Mouse (Mus musculus): ENCODE measurements at regions not wholly inside any gene's neighbourhood (a gene's known extent, or its start where the extent isn't known, plus 50 kb on each side); places are given as distances from the start of the nearest gene placed in this dataset.
A peak's percentile ranks its signal among the peaks of the same experiment; 100 is the strongest.

- DNase-seq (ENCODE audit: low read depth) = no peak
Measured at GRCm38 (mm10) chr15:50246418-50247186, 3638.1 kb upstream of the Gm7489 start.

GRCm38 (mm10) chr15:50260057-50260456 lies 3624.6 kb upstream of the Gm7489 start:
- no peak for DNase-seq (ENCODE audit: low read depth)

- DNase-seq (ENCODE audit: low read depth) = peak; percentile 57
Measured at GRCm38 (mm10) chr15:50261245-50261872, 3623.3 kb upstream of the Gm7489 start.

- no peak for DNase-seq (ENCODE audit: low read depth)
Measured at GRCm38 (mm10) chr15:50267542-50267941, 3617.2 kb upstream of the Gm7489 start.

- DNase-seq (ENCODE audit: low read depth) = no peak
Measured at GRCm38 (mm10) chr15:50271646-50272045, 3613.1 kb upstream of the Gm7489 start.

GRCm38 (mm10) chr15:50282576-50282975 lies 3602.1 kb upstream of the Gm7489 start:
- DNase-seq (ENCODE audit: low read depth) = no peak

GRCm38 (mm10) chr15:50283491-50283890 lies 3601.2 kb upstream of the Gm7489 start:
- no peak for DNase-seq (ENCODE audit: low read depth)

- DNase-seq (ENCODE audit: low read depth) = no peak
Measured at GRCm38 (mm10) chr15:50301831-50302230, 3582.9 kb upstream of the Gm7489 start.

GRCm38 (mm10) chr15:50304085-50304484 lies 3580.6 kb upstream of the Gm7489 start:
- no peak for DNase-seq (ENCODE audit: low read depth)

GRCm38 (mm10) chr15:50320796-50321195 lies 3563.9 kb upstream of the Gm7489 start:
- DNase-seq (ENCODE audit: low read depth) = no peak

- DNase-seq (ENCODE audit: low read depth) = no peak
Measured at GRCm38 (mm10) chr15:50345536-50345935, 3539.2 kb upstream of the Gm7489 start.

GRCm38 (mm10) chr15:50346953-50347352 lies 3537.8 kb upstream of the Gm7489 start:
- DNase-seq (ENCODE audit: low read depth) = no peak

- no peak for DNase-seq (ENCODE audit: low read depth)
Measured at GRCm38 (mm10) chr15:50360033-50360988, 3524.4 kb upstream of the Gm7489 start.

- peak; percentile 17 for DNase-seq (ENCODE audit: low read depth)
Measured at GRCm38 (mm10) chr15:50361334-50361733, 3523.4 kb upstream of the Gm7489 start.

GRCm38 (mm10) chr15:50361751-50362507 lies 3522.8 kb upstream of the Gm7489 start:
- DNase-seq (ENCODE audit: low read depth) = peak; percentile 16

- no peak for DNase-seq (ENCODE audit: low read depth)
Measured at GRCm38 (mm10) chr15:50400006-50400781, 3484.5 kb upstream of the Gm7489 start.

- DNase-seq (ENCODE audit: low read depth) = no peak
Measured at GRCm38 (mm10) chr15:50401386-50401785, 3483.3 kb upstream of the Gm7489 start.

GRCm38 (mm10) chr15:50402551-50402950 lies 3482.2 kb upstream of the Gm7489 start:
- no peak for DNase-seq (ENCODE audit: low read depth)

GRCm38 (mm10) chr15:50403883-50404282 lies 3480.8 kb upstream of the Gm7489 start:
- DNase-seq (ENCODE audit: low read depth) = no peak

GRCm38 (mm10) chr15:50408985-50409384 lies 3475.7 kb upstream of the Gm7489 start:
- no peak for DNase-seq (ENCODE audit: low read depth)

GRCm38 (mm10) chr15:50417641-50418040 lies 3467.1 kb upstream of the Gm7489 start:
- DNase-seq (ENCODE audit: low read depth) = no peak

Measured in c-Kit-positive CD71-negative TER-119-negative erythroid progenitor cells, embryonic 14.5 days (primary cell).